Mouse (Mus musculus): ENCODE data around the gene Olfr30. TPM values are rescaled to one million over a fixed set of nuclear protein-coding genes. Genes with fewer than 3 reads are reported as not detected.
"Not testable (repeated sequence)": the region's sequence is repeated elsewhere in the genome, so short reads cannot be mapped to it uniquely, and the experiment has no call there.

Olfr30 gene
- polyA plus RNA-seq (2014; fragmentation: Nextera tagmentation; extraction: Ambion mirVana), result not detected in 2 replicates

DNA sequence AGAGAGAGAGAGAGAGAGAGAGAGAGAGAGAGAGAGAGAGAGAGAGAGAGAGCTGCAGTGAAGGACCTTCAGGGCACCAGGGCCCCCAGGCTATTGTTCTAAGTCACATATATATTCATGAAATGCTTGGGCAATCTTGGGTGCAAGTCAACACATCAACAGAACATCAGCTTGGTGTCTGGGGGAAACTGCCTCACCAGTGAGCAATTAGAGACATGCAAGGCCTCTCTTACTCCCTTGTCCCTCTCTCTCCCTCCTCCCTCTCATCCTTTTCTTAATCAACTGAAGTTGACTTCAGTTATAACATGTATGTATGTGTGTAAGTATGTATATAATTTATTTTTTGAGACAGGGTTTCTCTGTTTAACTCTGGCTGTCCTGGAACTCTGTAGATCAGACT is at the start of gene Olfr30:
TSS of gene Olfr30 (minus strand) at position 101 of the 400 bp plus-strand sequence.
- Histone ChIP-seq H3K27me3 (ENCODE audit: control insufficient read depth, insufficient read depth, low read length) (no peaks in the 10 kb centered on the region), H3K36me3 (ENCODE audit: control insufficient read depth, insufficient read depth, low read length) (no peaks in the 10 kb centered on the region), H3K4me2 (replicated peaks; ENCODE audit: low read depth, low read length) (no peak within 1 kb of the TSS), H3K9ac (ENCODE audit: low read depth, low read length) (no peak within 1 kb of the TSS), H3K9me3 (ENCODE audit: control insufficient read depth, low read length) (no peaks in the 10 kb centered on the region), H3K4me1 (ENCODE audit: control insufficient read depth, insufficient read depth, low read length) (no peaks in the 10 kb centered on the region), H3K4me3 (ENCODE audit: low read length) (no peak within 1 kb of the TSS), H3K27ac (ENCODE audit: low read depth, low read length) (no peak within 1 kb of the TSS)
- ATAC-seq (ENCODE audit: low FRiP score, low TSS enrichment), result no peak

DNA sequence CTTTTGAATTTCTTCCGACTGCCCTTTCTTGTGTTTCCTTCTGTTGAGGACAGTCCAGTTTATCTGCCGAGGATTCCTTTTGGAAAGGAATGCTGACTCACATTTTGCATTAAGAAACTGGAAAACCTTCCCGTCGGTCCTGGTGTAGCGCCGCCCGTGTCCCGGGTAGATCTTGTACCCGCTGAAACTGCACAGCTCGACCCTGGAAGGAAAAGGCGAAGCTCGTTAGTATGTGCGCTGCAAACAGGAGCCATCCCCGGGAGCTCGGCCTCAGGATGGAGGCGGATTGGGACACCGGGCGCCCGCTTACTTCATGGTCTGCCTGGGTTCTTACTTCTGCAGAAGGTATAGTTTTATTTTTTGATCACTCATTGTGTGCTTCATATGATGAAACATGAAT is 47.0 kb upstream of the Olfr30 start:
- not testable (repeated sequence) for H3K36me3 ChIP-seq (ENCODE audit: control insufficient read depth, insufficient read depth, low read length)
- WGBS, result 85% methylated on average over 19 of the region's 19 CpGs

DNA sequence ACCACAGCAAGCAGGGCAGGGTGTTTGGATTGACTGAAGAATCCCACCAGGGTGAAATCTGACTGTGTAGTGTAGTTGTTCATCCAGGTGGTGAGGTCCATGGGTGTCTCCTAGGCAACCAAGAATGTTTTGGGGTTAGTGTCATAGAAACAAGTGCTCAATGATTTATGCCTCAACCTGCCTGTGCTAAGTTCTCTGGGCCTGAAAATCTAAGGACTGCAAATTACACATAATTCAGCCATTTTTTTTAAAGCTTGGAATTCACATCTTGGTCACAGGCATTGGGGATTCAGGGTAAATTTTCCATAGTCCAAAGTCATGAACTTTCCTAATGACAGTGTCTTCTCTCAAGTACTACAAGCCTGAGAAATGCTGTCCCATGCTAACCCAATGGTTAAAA is 40.4 kb upstream of the Olfr30 start, which contains the start of gene Olfr331:
TSS of gene Olfr331 (minus strand) at position 101 of the 400 bp plus-strand sequence.
- H3K27ac ChIP-seq (ENCODE audit: low read depth, low read length); H3K9ac ChIP-seq (ENCODE audit: low read depth, low read length); H3K27me3 ChIP-seq (ENCODE audit: control insufficient read depth, insufficient read depth, low read length); H3K4me3 ChIP-seq (ENCODE audit: low read length); H3K4me2 ChIP-seq (replicated peaks; ENCODE audit: low read depth, low read length); ATAC-seq (ENCODE audit: low FRiP score, low TSS enrichment); H3K4me1 ChIP-seq (ENCODE audit: control insufficient read depth, insufficient read depth, low read length); H3K36me3 ChIP-seq (ENCODE audit: control insufficient read depth, insufficient read depth, low read length); H3K9me3 ChIP-seq (ENCODE audit: control insufficient read depth, low read length): not testable (repeated sequence)

More for the DNA sequence above, 47.0 kb upstream of the Olfr30 start:
- not testable (repeated sequence) for H3K27me3 ChIP-seq (ENCODE audit: control insufficient read depth, insufficient read depth, low read length); H3K9ac ChIP-seq (ENCODE audit: low read depth, low read length); H3K27ac ChIP-seq (ENCODE audit: low read depth, low read length); H3K4me3 ChIP-seq (ENCODE audit: low read length); H3K4me2 ChIP-seq (replicated peaks; ENCODE audit: low read depth, low read length); H3K4me1 ChIP-seq (ENCODE audit: control insufficient read depth, insufficient read depth, low read length); H3K9me3 ChIP-seq (ENCODE audit: control insufficient read depth, low read length); ATAC-seq (ENCODE audit: low FRiP score, low TSS enrichment)

DNA sequence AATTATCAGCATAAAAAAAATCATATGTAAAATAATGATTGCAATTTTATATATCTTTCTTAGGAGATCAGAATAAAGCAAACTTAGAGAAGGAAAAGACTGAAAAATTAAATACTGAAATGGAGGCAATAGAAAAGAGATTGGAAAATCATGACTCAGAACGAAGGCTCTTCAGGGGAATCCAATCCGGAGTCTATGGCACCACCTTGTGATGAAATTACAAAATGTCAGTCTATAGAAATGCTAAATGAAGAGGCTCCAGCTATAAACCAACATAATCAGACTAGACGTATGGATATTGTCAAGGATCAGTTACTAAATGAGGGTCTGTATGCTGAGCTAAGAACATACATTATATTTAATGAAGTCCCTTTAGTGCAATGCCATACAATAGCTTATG is 37.2 kb upstream of the Olfr30 start:
- H3K9ac ChIP-seq (ENCODE audit: low read depth, low read length), result no peak overlapping the region
- ATAC-seq (ENCODE audit: low FRiP score, low TSS enrichment), result no peak
- H3K4me3 ChIP-seq (ENCODE audit: low read length), result no peak overlapping the region
- no peaks in the 10 kb centered on the region for H3K9me3 ChIP-seq (ENCODE audit: control insufficient read depth, low read length)
- no peaks in the 10 kb centered on the region for H3K36me3 ChIP-seq (ENCODE audit: control insufficient read depth, insufficient read depth, low read length)
- no peaks in the 10 kb centered on the region for H3K4me1 ChIP-seq (ENCODE audit: control insufficient read depth, insufficient read depth, low read length)
- WGBS, result 64% methylated on average over 3 of the region's 3 CpGs
- H3K27me3 ChIP-seq (ENCODE audit: control insufficient read depth, insufficient read depth, low read length), result no peaks in the 10 kb centered on the region
- H3K27ac ChIP-seq (ENCODE audit: low read depth, low read length), result no peak overlapping the region
- no peak overlapping the region for H3K4me2 ChIP-seq (replicated peaks; ENCODE audit: low read depth, low read length)

DNA sequence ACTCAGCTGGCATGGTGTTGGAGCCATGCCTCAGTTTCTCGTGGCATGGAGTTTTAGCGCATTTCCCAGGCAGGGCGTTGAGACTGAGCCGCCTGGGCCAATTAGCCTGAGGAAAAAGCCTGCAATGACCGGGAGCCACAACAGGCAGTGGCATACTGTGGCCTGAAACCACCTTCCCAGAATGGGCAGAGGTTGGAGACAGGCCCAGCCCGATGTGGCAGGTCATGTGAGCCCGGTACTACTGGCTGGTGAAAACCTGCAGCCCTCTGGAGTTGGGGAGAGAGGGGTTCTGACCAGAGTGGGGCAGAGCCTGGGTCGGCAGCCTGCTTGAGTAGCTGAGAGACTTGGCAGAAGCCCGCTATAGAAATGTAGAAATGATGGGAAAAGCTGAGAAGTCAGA is 36.7 kb upstream of the Olfr30 start:
- Histone ChIP-seq H3K9ac (ENCODE audit: low read depth, low read length) (no peak overlapping the region), H3K27ac (ENCODE audit: low read depth, low read length) (no peak overlapping the region), H3K4me3 (ENCODE audit: low read length) (no peak overlapping the region), H3K4me2 (replicated peaks; ENCODE audit: low read depth, low read length) (no peak overlapping the region), H3K9me3 (ENCODE audit: control insufficient read depth, low read length) (no peaks in the 10 kb centered on the region), H3K4me1 (ENCODE audit: control insufficient read depth, insufficient read depth, low read length) (no peaks in the 10 kb centered on the region), H3K27me3 (ENCODE audit: control insufficient read depth, insufficient read depth, low read length) (no peaks in the 10 kb centered on the region), H3K36me3 (ENCODE audit: control insufficient read depth, insufficient read depth, low read length) (no peaks in the 10 kb centered on the region)
- no peak for ATAC-seq (ENCODE audit: low FRiP score, low TSS enrichment)
- WGBS, result 89% methylated on average over 9 of the region's 9 CpGs

DNA sequence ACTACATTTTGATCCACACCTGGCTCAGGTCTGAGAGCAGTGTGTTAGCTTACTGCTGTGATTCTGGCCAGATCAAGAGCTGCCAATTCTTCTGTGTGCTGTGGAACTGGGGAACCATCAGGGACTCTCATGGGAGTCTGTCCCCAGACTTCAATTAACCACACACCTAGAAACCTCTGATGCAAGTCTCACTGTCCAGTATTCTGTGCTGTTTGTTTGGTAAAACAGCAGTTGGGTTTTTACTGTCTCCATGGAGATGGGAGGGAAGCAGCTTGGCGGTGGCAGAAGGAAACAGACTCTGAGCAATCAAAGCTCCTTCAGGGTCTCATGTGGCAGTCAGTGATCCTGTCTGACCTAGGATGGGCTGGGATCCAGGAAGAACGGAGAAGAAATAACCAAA is 30.4 kb upstream of the Olfr30 start, which contains the start of gene Olfr332:
TSS of gene Olfr332 (minus strand) at position 101 of the 400 bp plus-strand sequence.
- Histone ChIP-seq H3K9me3 (ENCODE audit: control insufficient read depth, low read length) (no peaks in the 10 kb centered on the region), H3K36me3 (ENCODE audit: control insufficient read depth, insufficient read depth, low read length) (no peaks in the 10 kb centered on the region), H3K4me2 (replicated peaks; ENCODE audit: low read depth, low read length) (no peak within 1 kb of the TSS), H3K27me3 (ENCODE audit: control insufficient read depth, insufficient read depth, low read length) (no peaks in the 10 kb centered on the region), H3K4me1 (ENCODE audit: control insufficient read depth, insufficient read depth, low read length) (no peaks in the 10 kb centered on the region), H3K27ac (ENCODE audit: low read depth, low read length) (no peak within 1 kb of the TSS), H3K4me3 (ENCODE audit: low read length) (no peak within 1 kb of the TSS), H3K9ac (ENCODE audit: low read depth, low read length) (no peak within 1 kb of the TSS)
- WGBS, result 77% methylated on average over 2 of the region's 2 CpGs
- ATAC-seq (ENCODE audit: low FRiP score, low TSS enrichment), result no peak

DNA sequence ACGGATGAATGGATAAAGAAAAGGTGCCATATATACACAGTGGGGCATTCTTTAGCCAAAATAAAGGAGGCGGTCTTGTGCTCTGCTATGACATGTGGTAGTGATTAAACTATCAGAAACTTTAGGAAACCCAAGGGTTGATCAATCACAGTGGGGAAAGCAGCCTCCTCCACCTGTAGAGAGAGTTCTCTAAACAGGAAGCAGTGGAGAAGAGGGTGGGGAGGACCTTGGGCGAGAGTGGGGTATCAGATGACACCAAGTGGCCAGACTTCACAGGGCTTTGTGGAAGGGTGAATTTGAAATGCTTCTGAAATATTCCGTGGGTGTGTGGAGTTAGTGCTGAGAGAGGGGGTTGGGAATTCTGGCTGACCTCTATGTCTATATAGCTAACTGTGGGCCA is 8.5 kb downstream of the Olfr30 start:
- no peaks in the 10 kb centered on the region for H3K4me1 ChIP-seq (ENCODE audit: control insufficient read depth, insufficient read depth, low read length)
- 41% methylated on average over 4 of the region's 4 CpGs for WGBS
- ATAC-seq (ENCODE audit: low FRiP score, low TSS enrichment), result no peak; the same call in 1 of the 2 replicates
- no peaks in the 10 kb centered on the region for H3K27me3 ChIP-seq (ENCODE audit: control insufficient read depth, insufficient read depth, low read length)
- no peaks in the 10 kb centered on the region for H3K9me3 ChIP-seq (ENCODE audit: control insufficient read depth, low read length)
- H3K4me2 ChIP-seq (replicated peaks; ENCODE audit: low read depth, low read length), result no peak overlapping the region
- no peak overlapping the region for H3K4me3 ChIP-seq (ENCODE audit: low read length)
- no peak overlapping the region for H3K9ac ChIP-seq (ENCODE audit: low read depth, low read length)
- H3K36me3 ChIP-seq (ENCODE audit: control insufficient read depth, insufficient read depth, low read length), result no peaks in the 10 kb centered on the region
- no peak overlapping the region for H3K27ac ChIP-seq (ENCODE audit: low read depth, low read length)

DNA sequence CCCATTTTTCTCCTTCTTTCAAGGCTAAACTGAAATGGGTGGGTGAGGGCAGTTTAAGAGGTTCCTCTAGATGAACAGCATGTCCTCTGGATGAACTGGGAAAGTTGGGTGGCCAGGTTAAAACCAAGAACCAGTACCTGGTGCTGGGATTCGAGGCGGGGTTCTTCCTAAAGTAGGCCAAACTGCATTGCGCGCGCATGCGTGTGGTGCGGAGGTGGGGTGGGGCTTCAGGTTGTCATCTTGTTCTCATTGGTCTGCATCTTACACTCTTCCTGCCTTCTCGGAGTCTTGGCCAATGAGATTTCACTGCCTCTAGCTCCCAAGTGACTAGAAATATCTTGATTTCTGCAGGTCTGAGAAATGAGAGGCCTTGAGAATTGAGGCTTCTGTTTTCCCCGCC is 9.3 kb downstream of the Olfr30 start, which contains the start of gene Lypd9:
TSS of gene Lypd9 (minus strand) at position 165 of the 400 bp plus-strand sequence.
- ATAC-seq (ENCODE audit: low FRiP score, low TSS enrichment), result no peak
- no peaks in the 10 kb centered on the region for H3K4me1 ChIP-seq (ENCODE audit: control insufficient read depth, insufficient read depth, low read length)
- H3K9me3 ChIP-seq (ENCODE audit: control insufficient read depth, low read length), result no peaks in the 10 kb centered on the region
- no peak within 1 kb of the TSS for H3K4me2 ChIP-seq (replicated peaks; ENCODE audit: low read depth, low read length)
- no peak within 1 kb of the TSS for H3K9ac ChIP-seq (ENCODE audit: low read depth, low read length)
- H3K27ac ChIP-seq (ENCODE audit: low read depth, low read length), result no peak within 1 kb of the TSS
- no peaks in the 10 kb centered on the region for H3K36me3 ChIP-seq (ENCODE audit: control insufficient read depth, insufficient read depth, low read length)
- 98% methylated on average over 9 of the region's 9 CpGs for WGBS
- no peaks in the 10 kb centered on the region for H3K27me3 ChIP-seq (ENCODE audit: control insufficient read depth, insufficient read depth, low read length)
- no peak within 1 kb of the TSS for H3K4me3 ChIP-seq (ENCODE audit: low read length)

DNA sequence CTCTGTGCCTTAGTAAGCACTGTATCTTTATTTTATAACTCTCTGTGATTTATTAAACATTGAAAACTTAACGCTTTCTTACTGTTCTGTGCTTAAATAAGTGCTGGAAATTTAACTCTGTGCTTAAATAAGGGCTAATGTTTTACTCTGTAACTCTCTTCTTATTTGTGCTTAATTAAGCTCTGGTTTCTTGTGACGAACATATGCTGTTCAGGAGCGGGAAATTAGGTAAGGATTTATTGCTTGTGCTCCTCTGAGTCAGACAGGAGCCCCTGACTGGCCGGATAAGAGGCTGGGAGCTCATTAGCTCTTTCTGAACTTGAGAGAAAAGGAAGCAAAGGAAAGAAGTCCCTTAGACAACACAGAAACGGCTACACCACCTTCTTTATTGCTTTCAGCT is 24.2 kb downstream of the Olfr30 start:
- no peak overlapping the region for H3K4me3 ChIP-seq (ENCODE audit: low read length)
- peak; percentile 35; the same call in 1 of the 2 replicates for ATAC-seq (ENCODE audit: low FRiP score, low TSS enrichment)
- WGBS, result 3% methylated on average over 5 of the region's 5 CpGs
- H3K27me3 ChIP-seq (ENCODE audit: control insufficient read depth, insufficient read depth, low read length), result no peaks in the 10 kb centered on the region
- H3K9me3 ChIP-seq (ENCODE audit: control insufficient read depth, low read length), result no peaks in the 10 kb centered on the region
- H3K36me3 ChIP-seq (ENCODE audit: control insufficient read depth, insufficient read depth, low read length), result no peaks in the 10 kb centered on the region
- no peak overlapping the region for H3K27ac ChIP-seq (ENCODE audit: low read depth, low read length)
- H3K4me1 ChIP-seq (ENCODE audit: control insufficient read depth, insufficient read depth, low read length), result no peaks in the 10 kb centered on the region
- no peak overlapping the region for H3K4me2 ChIP-seq (replicated peaks; ENCODE audit: low read depth, low read length)
- H3K9ac ChIP-seq (ENCODE audit: low read depth, low read length), result no peak overlapping the region
